Mouse (Mus musculus): Measurements from ENCODE around the gene Wdr81. TPM values are rescaled to one million over a fixed set of nuclear protein-coding genes. Genes with fewer than 3 reads are reported as not detected.

Gene Wdr81
- total RNA-seq, 2 experiments from 2014 or later, result 20.0 to 20.7 TPM

- intact Hi-C loops (cut with DNase I), result no loop called here
- DNase-seq (ENCODE audit: low spot score in 2 of 2), result no peak
Observed at GRCm38 (mm10) chr11:75443711-75444110, 10.8 kb downstream of the Wdr81 start.

- intact Hi-C loops (cut with DNase I), result no loop called here
Observed at GRCm38 (mm10) chr11:75441601-75442000, 12.9 kb downstream of the Wdr81 start.

GRCm38 (mm10) chr11:75441034-75441433, 13.5 kb downstream of the Wdr81 start:
- no peak for DNase-seq (ENCODE audit: low spot score in 2 of 2)
- intact Hi-C loops (cut with DNase I), result no loop called here

More at GRCm38 (mm10) chr11:75441601-75442000, 12.9 kb downstream of the Wdr81 start:
- no peak for DNase-seq (ENCODE audit: low spot score in 2 of 2)

GRCm38 (mm10) chr11:75439951-75440350, 14.6 kb downstream of the Wdr81 start:
- intact Hi-C loops (cut with DNase I), result no loop called here

GRCm38 (mm10) chr11:75439363-75439762, 15.2 kb downstream of the Wdr81 start, which contains the start of gene Serpinf2:
Gene Serpinf2 (minus strand): TSS chr11:75439591.
- intact Hi-C loops (cut with DNase I), result no loop called here
- DNase-seq (ENCODE audit: low spot score in 2 of 2), result no peak

More at GRCm38 (mm10) chr11:75439951-75440350, 14.6 kb downstream of the Wdr81 start:
- no peak for DNase-seq (ENCODE audit: low spot score in 2 of 2)

- intact Hi-C loops (cut with DNase I), result no loop called here
- DNase-seq (ENCODE audit: low spot score in 2 of 2), result no peak
Observed at GRCm38 (mm10) chr11:75438804-75439203, 15.7 kb downstream of the Wdr81 start.

- intact Hi-C loops (cut with DNase I), result no loop called here
- no peak for DNase-seq (ENCODE audit: low spot score in 2 of 2)
Observed at GRCm38 (mm10) chr11:75438194-75438593, 16.3 kb downstream of the Wdr81 start.

- no peak for DNase-seq (ENCODE audit: low spot score in 2 of 2)
- intact Hi-C loops (cut with DNase I), result no loop called here
Observed at GRCm38 (mm10) chr11:75434138-75434537, 20.4 kb downstream of the Wdr81 start.

- intact Hi-C loops (cut with DNase I), result no loop called here
- peak; percentile 80 to 81 for DNase-seq (ENCODE audit: low spot score in 2 of 2)
Observed at GRCm38 (mm10) chr11:75431307-75431706, 23.2 kb downstream of the Wdr81 start.

GRCm38 (mm10) chr11:75429019-75429705, 25.4 kb downstream of the Wdr81 start:
- intact Hi-C loops (cut with DNase I), result no loop called here
- no peak for DNase-seq (ENCODE audit: low spot score in 2 of 2)

GRCm38 (mm10) chr11:75424459-75424858, 30.1 kb downstream of the Wdr81 start:
- DNase-seq (ENCODE audit: low spot score in 2 of 2), result no peak
- intact Hi-C loops (cut with DNase I), result no loop called here

GRCm38 (mm10) chr11:75424033-75424432, 30.5 kb downstream of the Wdr81 start:
- intact Hi-C loops (cut with DNase I), result no loop called here
- no peak for DNase-seq (ENCODE audit: low spot score in 2 of 2)

- DNase-seq (ENCODE audit: low spot score in 2 of 2), result no peak
- intact Hi-C loops (cut with DNase I), result no loop called here
Observed at GRCm38 (mm10) chr11:75423091-75423490, 31.4 kb downstream of the Wdr81 start.

GRCm38 (mm10) chr11:75422013-75422792, 32.3 kb downstream of the Wdr81 start, which contains the start of gene Serpinf1:
Gene Serpinf1 (minus strand): TSS chr11:75422701.
- no peak for DNase-seq (ENCODE audit: low spot score in 2 of 2)
- intact Hi-C loops (cut with DNase I), result no loop called here

- DNase-seq (ENCODE audit: low spot score in 2 of 2), result no peak
- intact Hi-C loops (cut with DNase I), result no loop called here
Observed at GRCm38 (mm10) chr11:75421375-75422012, 33.0 kb downstream of the Wdr81 start.

- no peak for DNase-seq (ENCODE audit: low spot score in 2 of 2)
- intact Hi-C loops (cut with DNase I), result no loop called here
Observed at GRCm38 (mm10) chr11:75420810-75421374, 33.6 kb downstream of the Wdr81 start.

- intact Hi-C loops (cut with DNase I), result no loop called here
- DNase-seq (ENCODE audit: low spot score in 2 of 2), result no peak
Observed at GRCm38 (mm10) chr11:75420037-75420436, 34.5 kb downstream of the Wdr81 start.

- intact Hi-C loops (cut with DNase I), result no loop called here
Observed at GRCm38 (mm10) chr11:75415994-75416393, 38.5 kb downstream of the Wdr81 start.

GRCm38 (mm10) chr11:75415096-75415495, 39.4 kb downstream of the Wdr81 start:
- peak; percentile 17 to 23 for DNase-seq (ENCODE audit: low spot score in 2 of 2)
- intact Hi-C loops (cut with DNase I), result no loop called here

More at GRCm38 (mm10) chr11:75415994-75416393, 38.5 kb downstream of the Wdr81 start:
- DNase-seq (ENCODE audit: low spot score in 2 of 2), result no peak

GRCm38 (mm10) chr11:75410591-75410990, 43.9 kb downstream of the Wdr81 start:
- intact Hi-C loops (cut with DNase I), result no loop called here
- no peak for DNase-seq (ENCODE audit: low spot score in 2 of 2)

Data from left cerebral cortex, postnatal 14 days (tissue).